Mouse (Mus musculus) left cerebral cortex, postnatal 25 days (tissue): ENCODE data around the gene Sphk1. TPM values are rescaled to one million over a fixed set of nuclear protein-coding genes. Genes with fewer than 3 reads are reported as not detected.
"Not testable (repeated sequence)": the region's sequence is repeated elsewhere in the genome, so short reads cannot be mapped to it uniquely, and the experiment has no call there.

ENCODE experiments used
- DNase-seq, 2 experiments: peaks; one replicate each; pipeline ENCODE4 v3.0.0; 2022; ENCODE audit warnings: low spot score in 2 of 2, mixed read lengths in 1 of 2
- intact Hi-C: fragments of 180-260 bp; cut with DNase I; formaldehyde crosslinking; loops from one replicate; pipeline ENCODE4 v1.15.1; 2025
- total RNA-seq, 2 experiments: library from RNA; stranded (reverse); gene quantifications; 2 replicates each; pipeline ENCODE4 v1.2.3; 2021

Gene Sphk1
- 1 to 10 TPM; 4.9 to 5.5 TPM for total RNA-seq

DNA sequence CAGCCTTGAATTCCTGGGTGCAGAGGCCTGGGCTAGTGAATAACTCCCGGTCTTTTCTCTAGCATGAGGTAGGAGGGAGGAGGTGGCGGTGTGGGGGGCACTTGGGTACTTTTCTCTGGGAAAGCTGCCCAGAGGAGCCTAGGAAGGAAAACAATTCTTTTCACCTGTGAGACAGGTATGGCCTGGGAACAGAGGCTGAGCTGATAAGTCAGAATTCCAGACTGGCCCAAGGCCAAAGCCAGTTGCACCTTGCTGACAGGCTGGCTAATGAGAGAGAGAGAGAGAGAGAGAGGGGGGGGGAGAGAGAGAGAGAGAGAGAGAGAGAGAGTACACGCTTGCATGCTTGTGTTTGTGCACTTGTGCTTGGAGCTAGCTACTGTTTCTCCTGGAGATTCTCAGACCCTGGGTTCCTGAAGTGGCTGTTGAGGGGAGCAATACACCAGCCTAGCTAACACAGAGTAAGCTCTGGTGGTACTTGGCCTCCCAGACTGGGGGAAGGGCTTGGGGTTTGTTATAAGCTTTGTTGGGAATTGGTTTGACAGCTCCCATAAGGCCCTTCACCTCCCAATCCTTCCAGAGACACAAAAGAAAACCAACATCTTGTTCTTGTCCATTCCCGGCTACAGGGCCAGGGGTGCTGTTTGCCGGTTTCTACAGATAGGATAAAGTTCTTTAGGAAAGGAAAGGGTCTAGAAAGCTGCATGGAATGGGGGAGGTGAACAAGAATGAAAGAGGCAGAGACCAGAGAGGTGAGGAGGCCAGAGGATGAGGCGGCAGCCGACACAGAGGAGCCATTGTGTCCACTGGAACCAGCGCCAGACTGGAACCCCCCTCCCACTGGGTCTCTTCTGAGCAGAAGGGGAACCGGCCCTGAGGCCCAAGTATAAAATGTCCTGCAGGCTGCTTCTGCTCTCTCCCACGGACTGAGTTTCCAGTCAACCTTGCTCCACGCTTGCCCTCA is at the start of gene Sphk1:
Gene Sphk1, plus strand, starts transcription at position 739 of the 961 bp plus-strand sequence.
- DNase-seq: no peak
- intact Hi-C loops: loop anchor here (5.0 kb wide), 1 partner anchor 38 kb away; the partner anchor contains the start of gene Prpsap1

DNA sequence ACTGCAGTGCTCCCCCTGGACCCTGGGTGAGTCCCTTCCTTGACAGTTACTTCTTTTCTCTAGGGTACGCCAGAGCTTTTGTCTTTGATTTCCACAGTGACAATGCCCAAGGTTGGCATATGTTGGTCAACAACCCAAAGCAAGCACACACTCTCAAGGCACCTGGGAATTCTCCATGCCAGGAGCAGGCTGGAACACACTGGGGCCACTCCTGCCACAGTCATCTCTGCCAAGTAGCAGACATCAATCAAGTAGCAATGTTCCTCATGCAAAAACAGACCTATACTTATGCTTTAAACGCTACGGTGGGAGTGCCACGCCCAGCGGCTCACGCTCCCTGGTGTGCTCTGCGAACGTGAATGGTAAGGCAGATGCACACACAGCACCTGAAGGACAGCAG is 49.8 kb upstream of the Sphk1 start:
- no peak for DNase-seq
- intact Hi-C loops: no loop called here

DNA sequence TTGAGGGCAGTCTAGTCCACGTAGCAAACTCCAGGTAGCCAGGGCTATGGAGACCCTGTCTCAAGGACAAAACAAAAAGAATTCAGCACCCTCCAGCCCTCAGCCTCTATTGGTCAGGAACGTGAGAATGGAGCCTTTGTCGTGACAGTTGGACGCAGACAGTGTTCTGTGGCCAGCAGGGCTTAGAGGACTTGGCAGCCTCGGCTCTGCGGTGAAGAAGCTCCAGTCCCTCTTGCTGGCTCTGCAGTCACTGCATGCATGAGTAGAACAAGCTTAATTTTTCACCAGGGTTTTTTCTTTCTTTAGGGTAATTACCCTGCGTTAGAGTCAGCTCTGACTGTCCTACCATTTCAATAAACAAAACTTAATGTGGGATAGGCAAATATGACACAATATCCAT is 48.9 kb upstream of the Sphk1 start:
- no peak for DNase-seq
- intact Hi-C loops: no loop called here

DNA sequence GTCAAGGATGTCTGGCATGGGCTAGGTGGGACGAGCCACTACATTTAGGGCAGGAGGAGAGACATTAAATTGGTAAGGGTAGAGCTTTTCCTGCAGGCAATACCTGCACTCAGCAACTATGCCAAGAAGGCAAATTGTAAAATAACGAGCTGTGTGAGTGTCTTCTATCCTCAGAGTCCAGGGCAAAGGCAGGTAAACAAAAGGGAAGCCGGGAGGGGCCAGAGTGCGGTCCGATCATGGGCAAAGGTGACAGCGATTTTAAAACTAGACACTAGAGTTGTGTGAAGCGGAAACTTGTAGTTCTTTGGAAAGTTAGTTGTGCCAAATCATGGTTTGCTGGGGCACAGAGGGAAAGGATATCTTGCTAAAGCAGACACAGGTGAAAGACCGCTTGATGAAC is 46.5 kb upstream of the Sphk1 start:
- intact Hi-C loops: no loop called here

DNA sequence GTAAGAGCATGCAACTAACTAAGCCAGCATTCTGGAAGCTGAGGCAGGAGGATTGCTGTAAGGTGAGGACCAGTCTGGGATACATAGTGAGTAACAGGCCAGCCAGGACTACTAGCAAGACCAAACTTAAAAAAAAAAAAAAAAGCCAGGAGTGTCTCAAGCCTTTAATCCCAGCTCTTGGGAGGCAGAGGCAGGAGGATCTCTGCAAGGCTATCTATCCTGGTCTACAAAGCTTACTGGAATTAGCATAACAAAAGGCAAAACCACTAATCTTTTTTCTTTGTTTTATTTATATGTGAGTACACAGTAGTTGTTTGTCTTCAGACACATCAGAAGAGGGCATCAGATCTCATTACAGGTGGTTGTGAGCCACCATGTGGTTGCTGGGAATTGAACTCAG is 42.5 kb upstream of the Sphk1 start:
- intact Hi-C loops: no loop called here

More for the DNA sequence above, 46.5 kb upstream of the Sphk1 start:
- no peak for DNase-seq

DNA sequence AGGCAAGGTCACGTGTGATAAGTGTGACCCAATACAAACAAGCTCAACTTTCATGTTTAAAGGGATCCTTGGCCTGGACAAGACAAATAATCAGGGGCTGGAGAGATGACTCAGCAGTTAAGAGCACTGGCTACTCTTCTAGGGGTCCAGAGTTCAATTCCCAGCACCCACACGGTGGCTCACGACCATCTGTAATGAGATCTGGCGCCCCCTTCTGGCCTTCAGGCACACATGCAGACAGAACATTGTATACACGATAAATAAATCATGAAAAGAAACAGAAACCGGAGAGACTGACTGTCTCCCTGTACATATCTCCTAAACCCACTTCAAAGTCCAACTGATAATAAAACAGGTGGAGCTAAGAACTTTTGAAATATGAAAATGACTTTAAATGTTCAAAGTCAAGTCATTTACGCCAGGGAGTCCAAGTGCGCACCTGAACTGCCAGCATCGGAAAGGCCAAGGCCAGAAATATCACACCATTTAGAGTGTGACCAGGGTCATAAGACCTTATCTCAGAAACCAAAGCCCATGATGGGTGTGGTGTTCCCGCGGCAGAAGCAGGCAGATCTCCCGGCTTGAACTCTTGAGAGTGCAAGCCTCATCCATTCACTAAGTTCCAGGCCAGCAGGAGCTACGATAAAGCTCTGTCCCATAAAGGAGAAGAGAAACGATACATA is 41.9 kb upstream of the Sphk1 start:
- DNase-seq: no peak
- intact Hi-C loops: no loop called here

More for the DNA sequence above, 42.5 kb upstream of the Sphk1 start:
- no peak for DNase-seq

DNA sequence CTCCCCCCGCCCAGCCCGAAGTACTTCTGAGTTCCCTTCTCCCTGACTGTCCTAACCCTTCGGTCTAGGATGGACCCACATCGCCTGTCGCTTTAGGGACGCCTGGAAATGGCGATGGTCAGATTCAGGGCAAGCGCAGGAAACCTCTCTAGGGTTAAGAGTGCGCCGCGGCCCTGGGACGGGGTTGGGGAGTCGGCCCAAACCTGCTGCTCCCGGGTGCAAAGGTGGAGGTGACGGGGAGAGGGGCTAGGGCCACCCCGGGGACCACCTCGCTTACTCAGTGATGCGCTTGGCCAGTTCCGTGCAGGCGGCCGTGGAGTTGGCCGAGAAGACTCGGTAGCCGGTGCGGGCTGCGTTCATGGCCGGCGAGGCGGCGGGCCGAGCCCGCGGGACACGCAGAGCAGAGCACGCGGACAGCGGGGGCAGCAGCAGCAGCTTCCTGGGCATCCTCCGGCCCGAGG is 40.9 kb upstream of the Sphk1 start:
- intact Hi-C loops: loop anchor here (5.0 kb wide), 1 partner anchor 42 kb away; the partner anchor contains the start of gene Sphk1
- no peak for DNase-seq

DNA sequence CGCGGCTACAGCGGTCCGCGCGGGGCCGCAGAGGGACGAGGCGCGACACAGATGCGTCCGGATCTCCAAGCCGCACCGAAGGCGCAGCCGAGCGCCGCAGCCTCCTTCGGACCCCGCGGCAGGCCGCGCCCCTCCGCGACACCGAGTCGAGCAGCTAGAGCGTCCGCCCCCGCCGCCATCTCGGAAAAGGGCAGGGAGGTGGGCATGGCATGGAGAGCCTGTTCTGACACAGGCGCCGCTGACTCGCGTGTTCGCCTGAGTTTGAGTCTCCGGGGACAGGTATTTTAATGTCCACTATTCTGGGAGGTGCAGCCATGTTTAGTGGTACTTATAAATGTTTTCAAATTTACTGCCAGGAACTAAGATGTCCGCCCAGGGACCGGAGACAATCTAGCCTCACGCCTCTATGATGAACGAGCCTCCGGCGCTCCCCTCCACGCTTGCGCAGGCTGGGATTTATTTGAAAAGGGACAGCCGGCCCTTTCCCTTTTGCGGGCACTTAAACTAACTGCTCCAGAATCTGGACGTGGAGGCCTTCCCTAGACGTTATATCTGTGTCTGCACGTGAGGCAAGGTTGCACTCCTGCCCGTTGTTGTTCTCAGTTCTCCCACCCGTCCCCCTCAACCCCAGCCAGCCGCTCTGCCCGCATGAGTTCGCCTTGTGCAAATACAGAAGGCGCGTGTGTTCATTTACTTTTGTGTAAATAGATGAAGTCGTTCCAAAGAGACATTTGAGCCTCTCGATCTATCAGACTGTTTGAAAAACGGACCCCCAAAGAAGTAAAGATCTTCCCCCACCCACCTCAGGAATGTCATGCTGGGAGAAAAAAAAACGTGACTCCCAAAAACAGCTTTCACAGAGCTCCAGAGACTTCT is 40.3 kb upstream of the Sphk1 start:
- intact Hi-C loops: loop anchor here (5.0 kb wide), 1 partner anchor 42 kb away; the partner anchor contains the start of gene Sphk1
- DNase-seq: peak; percentile 89 to 90

DNA sequence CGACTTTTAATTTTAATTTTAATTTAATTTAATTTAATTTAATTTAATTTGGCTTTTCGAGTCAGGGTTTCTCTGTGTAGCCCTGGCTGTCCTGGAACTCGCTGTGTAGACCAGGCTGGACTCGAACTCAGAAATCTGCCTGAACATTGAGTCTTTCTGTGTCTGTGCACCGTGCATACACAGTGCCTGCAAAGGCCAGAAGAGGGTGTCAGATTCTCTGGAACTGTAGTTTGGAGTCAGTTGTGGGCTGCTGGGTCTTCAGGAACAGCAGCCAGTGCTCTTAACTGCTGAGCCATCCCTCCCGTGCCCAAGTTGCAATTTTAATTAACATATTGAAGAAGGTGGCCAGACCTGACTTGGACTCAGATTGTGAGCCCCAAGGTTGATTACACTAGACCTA is 39.4 kb upstream of the Sphk1 start:
- intact Hi-C loops: loop anchor here (5.0 kb wide), 1 partner anchor 41 kb away; the partner anchor contains the start of gene Sphk1

DNA sequence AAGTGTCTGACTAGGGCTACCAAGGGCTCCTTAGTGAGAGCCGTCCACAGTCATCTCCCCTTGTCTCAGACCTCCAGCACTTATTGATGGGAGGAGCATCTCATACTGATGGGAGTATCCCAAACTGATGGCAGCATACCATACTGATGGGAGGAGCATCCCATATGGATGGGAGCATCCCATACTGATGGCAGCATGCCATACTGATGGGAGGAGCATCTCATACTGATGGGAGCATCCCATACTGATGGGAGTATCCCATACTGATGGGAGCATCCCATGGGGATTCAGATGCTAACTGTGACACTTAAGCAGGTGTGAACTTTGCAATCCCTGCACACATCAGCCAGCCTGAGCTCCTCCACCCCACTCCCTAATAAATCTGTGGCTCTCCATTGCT is 38.2 kb upstream of the Sphk1 start:
- DNase-seq: not testable (repeated sequence)
- intact Hi-C loops: loop anchor here (5.0 kb wide), 1 partner anchor 40 kb away; the partner anchor contains the start of gene Sphk1

More for the DNA sequence above, 39.4 kb upstream of the Sphk1 start:
- DNase-seq: no peak

DNA sequence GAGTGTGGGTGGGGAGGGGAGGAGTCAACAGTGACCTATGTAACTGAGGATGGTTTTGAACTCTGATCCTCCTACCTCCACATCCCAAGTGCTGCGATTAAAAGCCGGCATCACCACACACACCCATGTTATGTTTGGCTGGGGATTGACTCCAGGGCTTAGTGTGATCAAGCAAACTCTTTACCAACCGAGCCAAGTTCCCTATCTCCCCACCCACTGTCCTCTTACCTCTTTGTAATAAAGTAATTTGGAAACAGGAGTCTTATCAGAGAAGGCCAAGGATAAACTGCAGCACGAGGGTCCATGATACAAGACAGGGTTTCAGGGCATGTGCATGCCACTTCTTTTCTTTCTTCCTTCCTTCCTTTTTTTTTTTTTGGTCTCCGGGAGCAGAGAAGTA is 37.5 kb upstream of the Sphk1 start:
- DNase-seq: no peak
- intact Hi-C loops: loop anchor here (5.0 kb wide), 1 partner anchor 39 kb away; the partner anchor contains the start of gene Sphk1

DNA sequence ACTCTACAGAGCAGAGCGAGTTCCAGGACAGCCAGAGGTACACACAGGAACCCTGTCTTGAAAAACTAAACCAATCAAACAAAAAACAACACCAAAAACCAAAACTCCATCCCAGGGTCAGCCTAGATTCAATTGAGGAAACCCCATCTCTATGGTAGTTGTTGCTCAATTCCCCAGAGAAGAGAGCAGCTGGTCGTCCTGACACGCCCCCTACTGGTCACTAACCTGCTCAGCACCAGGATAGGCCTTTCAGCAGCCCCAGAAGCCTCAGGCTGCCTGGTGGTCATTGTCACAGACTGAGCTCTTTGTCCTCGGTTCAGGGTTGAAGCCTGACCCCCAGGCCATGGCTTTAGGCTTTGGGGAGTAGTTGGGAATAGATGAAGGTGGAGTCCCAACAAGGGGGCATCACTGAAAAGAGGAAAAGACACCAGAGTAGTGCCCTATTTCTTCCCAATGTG is 36.9 kb upstream of the Sphk1 start, which contains the start of gene Prpsap1:
Gene Prpsap1, minus strand, starts transcription at position 408 of the 458 bp plus-strand sequence.
- intact Hi-C loops: loop anchor here (5.0 kb wide), 1 partner anchor 38 kb away; the partner anchor contains the start of gene Sphk1
- peak in 1 of 2 experiments; percentile 25 for DNase-seq

DNA sequence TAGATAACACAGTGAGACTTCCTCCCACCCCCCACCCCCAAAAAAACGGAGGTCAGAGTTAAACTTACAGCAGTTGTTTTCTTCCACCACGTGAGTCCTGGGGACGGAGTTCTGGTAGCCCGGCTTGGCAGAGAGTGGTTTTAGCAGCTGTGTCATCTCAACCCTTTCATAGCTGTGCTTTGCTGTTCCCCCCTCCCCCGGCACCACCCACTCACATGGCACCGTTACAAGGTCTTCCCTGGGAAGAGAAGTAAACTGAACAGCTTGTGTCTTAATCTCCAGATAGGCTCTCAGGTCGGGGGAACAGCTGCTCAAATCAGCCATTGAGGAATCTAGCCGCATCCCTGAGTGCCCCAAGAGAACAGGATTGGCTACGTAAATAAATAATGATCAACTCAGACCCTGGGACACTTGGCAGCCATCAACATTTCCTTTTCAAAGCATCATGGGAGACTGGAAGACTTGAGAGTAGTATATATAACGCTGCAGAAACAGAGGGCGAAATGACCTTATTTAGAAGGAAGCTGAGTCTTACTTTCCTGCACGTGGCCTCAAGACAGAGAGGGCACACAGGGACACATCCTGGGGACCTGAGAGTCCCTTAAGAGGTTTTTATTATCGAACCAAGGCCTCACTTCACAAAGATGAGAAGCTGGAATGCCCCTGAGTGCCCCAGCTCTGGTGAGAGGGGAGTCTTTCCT is 36.1 kb upstream of the Sphk1 start:
- intact Hi-C loops: loop anchor here (5.0 kb wide), 2 partner anchors 38 to 133 kb away; partner anchors contain the start of genes Rhbdf2 and Sphk1
- peak; percentile 49 to 86 for DNase-seq

DNA sequence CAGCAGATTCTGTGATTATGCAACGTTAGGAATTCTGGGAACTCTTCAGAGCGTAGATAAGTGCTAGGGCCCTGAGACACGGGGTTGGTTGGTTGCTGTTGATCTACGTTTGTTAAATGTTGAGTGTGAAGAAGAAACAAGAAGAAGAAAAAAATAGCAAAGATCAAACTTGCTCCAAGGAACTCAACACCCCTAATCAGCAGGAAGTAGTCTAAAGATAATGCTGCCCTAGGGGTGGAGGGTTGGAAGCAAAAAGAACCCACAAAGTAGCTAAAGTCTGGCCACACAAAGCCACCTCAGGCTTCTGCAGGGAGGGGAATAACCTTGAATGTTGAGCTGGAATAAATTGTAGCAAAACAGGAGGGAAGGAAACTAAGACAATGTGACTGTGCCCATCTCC is 33.4 kb upstream of the Sphk1 start:
- no peak for DNase-seq
- intact Hi-C loops: loop anchor here (5.0 kb wide), 1 partner anchor 130 kb away; the partner anchor contains the start of gene Rhbdf2

DNA sequence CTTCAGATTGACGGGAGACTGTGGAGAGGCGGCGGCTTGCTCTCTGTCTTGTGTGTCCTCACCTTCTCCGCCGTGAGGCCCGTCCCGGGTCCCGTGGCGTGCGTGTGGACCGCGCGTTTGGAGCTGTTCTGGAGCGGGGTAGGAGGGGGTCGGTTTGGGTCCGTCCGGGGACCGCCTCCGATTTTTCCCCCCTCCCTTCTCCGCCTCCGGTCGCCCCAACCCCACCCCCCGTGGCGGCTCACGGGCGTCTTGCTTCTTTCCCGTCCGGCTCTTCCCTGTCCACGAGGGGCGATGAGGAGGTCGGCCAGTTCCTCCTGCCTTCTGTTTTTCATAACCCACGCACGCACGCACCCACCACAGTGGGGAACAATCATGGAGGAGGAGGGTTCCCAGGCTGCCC is 32.1 kb upstream of the Sphk1 start:
- intact Hi-C loops: loop anchor here (5.0 kb wide), 1 partner anchor 129 kb away; the partner anchor contains the start of gene Rhbdf2

DNA sequence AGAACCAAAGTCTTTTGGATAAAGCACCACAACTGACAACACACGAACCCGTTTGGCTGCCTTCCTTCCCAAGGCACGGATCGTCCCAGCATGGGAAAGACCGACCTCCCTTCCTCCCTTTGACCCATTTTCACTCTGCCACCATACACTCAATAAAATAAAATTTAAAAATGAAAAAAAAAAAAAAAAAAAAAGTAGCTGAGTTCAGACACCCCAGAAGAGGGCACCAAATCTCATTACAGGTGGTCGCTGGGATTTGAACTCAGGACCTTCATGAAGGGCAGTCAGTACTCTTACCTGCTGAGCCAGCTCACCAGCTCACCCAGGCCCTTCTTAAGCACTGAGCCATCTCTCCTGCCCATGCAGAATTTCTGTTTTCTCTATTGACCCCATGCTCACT is 31.7 kb upstream of the Sphk1 start:
- intact Hi-C loops: loop anchor here (5.0 kb wide), 1 partner anchor 128 kb away; the partner anchor contains the start of gene Rhbdf2
- DNase-seq: no peak

More for the DNA sequence above, 32.1 kb upstream of the Sphk1 start:
- DNase-seq: no peak

DNA sequence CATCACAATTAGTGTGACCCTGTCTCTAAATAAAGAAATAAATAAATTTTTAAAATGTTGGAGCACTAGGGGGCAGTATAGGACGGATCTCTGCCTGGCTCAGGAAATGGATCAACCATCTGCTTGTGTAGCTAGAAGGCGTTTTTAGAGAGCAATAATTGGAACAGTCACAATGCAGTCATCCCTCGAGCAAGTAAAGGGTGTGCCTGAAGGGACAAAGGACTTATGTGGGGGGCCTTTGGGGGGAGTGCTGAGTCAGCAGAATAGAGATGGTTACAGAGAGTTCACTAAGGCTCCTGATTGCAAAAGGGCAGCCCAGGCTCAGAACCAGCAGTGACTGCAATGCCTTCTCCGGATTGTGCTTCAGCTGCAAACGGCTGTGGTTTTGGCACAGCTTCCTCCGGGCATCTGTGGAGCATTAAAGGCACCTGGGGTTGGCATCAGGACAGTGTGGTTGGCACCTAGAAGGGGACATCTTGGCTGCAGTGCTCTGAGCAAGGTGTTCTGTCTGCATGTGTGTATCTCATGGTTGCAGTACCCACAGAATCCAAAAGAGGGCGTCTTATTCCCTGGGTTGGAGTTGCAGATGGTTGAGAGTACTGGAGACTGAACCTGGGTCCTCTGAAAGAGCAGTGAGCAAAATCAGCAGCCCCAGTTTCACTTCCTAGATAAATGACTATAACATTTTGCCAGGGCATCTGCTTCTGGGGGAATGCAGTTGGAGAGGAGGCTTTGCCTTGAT is 29.5 kb upstream of the Sphk1 start:
- intact Hi-C loops: loop anchor here (2.0 kb wide), 1 partner anchor 34 kb away; no protein-coding TSS in a partner anchor
- peak in 1 of 2 experiments; percentile 61 for DNase-seq
